Mouse (Mus musculus) megakaryocyte, embryonic 14.5 days (primary cell): ENCODE measurements around the gene Rgs8.

Experiments used
- FLI1 ChIP-seq: IDR thresholded peaks from 2 replicates; pipeline ENCODE4 v1.6.1; 2012; ENCODE audit warnings: low read length, inconsistent platforms, mixed read lengths
- GATA1 ChIP-seq: IDR thresholded peaks from 3 replicates; pipeline ENCODE4 v1.6.1; 2012; ENCODE audit warnings: mixed read lengths, low read length, inconsistent platforms, borderline replicate concordance

DNA sequence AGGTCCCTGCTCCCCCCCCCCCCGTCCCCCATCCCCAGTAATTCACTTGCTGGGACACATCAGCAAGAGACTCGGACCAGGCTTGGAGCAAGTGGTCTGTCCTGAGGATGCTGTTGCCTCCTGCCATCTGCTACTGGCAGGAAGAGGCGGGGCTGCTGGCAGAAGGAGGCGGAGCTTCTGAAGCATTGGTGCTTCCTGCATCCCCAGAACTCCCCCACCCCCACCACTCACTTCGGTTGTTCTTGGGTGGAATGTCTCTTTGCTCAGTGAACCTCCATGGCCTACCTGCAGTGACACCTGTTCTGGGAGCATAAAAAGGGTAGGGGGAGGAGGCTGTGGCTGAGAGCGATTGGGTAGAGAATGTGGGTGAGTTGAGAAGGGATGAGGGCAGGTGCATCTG, 27.5 kb downstream of the Rgs8 start:
- no peak for TF ChIP-seq GATA1
- no peak for TF ChIP-seq FLI1
